Mouse (Mus musculus) G1E (cell line): ENCODE results near the gene Rapgef5. TPM values are rescaled to one million over a fixed set of nuclear protein-coding genes. Genes with fewer than 3 reads are reported as not detected.

Source experiments
- ATAC-seq: 2 replicates; pipeline ENCODE4 v1.8.0; 2016; ENCODE audit warnings: mild to moderate bottlenecking; ENCODE audit not compliant: insufficient number of reproducible peaks, poor library complexity, low FRiP score, severe bottlenecking; ENCODE audit errors: extremely low read depth
- DNase-seq: peaks from one replicate; pipeline ENCODE4 v3.0.0; 2012; ENCODE audit warnings: low spot score
- H3K27me3 ChIP-seq: 2 replicates; pipeline ENCODE4 v1.6.1; 2012; ENCODE audit warnings: mild to moderate bottlenecking, low read length, inconsistent platforms; ENCODE audit not compliant: insufficient read depth
- H3K36me3 ChIP-seq: replicated peaks from 2 replicates; pipeline ENCODE3; 2012; ENCODE audit warnings: mild to moderate bottlenecking, inconsistent platforms
- H3K4me1 ChIP-seq: 2 replicates; pipeline ENCODE4 v1.6.1; 2012; ENCODE audit warnings: low read depth, low read length, inconsistent platforms, mixed read lengths; ENCODE audit not compliant: insufficient read depth
- H3K4me3 ChIP-seq: 2 replicates; pipeline ENCODE4 v1.5.1; 2012; ENCODE audit warnings: low read depth, mild to moderate bottlenecking, inconsistent platforms, low read length, moderate library complexity, mixed read lengths
- H3K9me3 ChIP-seq: replicated peaks from 2 replicates; pipeline ENCODE4 v1.6.1; 2012; ENCODE audit warnings: inconsistent platforms
- CTCF ChIP-seq: IDR thresholded peaks from 2 replicates; pipeline ENCODE4 v1.5.1; 2012; ENCODE audit warnings: low read depth, low read length, inconsistent platforms, mixed read lengths
- GATA1 ChIP-seq: IDR thresholded peaks from 2 replicates; pipeline ENCODE4 v1.6.1; 2012; ENCODE audit warnings: borderline replicate concordance, low read length, inconsistent platforms, mixed read lengths
- GATA2 ChIP-seq: IDR thresholded peaks from 2 replicates; pipeline ENCODE4 v1.6.1; 2012; ENCODE audit warnings: low read depth, low read length, inconsistent platforms, borderline replicate concordance
- POLR2AphosphoS5 ChIP-seq: IDR thresholded peaks from 2 replicates; pipeline ENCODE4 v1.6.1; 2012; ENCODE audit warnings: low read depth, low read length, inconsistent platforms; ENCODE audit not compliant: insufficient replicate concordance
- TAL1 ChIP-seq: conservative IDR thresholded peaks from 2 replicates; pipeline ENCODE4 v1.6.1; 2012; ENCODE audit warnings: low read depth, low read length, inconsistent platforms, mixed read lengths
- polyA plus RNA-seq: library from polyadenylated mRNA; stranded (reverse); fragments of >175 nt; gene quantifications from 2 replicates; pipeline ENCODE4 v1.2.3, GENCODE M21; 2012
- total RNA-seq, 2 experiments: library from RNA; stranded (forward) in 1 of 2; stranded (reverse) in 1 of 2; fragments of 200-1000 nt in 1 of 2; fragments of >200 nt in 1 of 2; fragmentation: Nextera tagmentation in 1 of 2; gene quantifications; 2 replicates each; pipeline ENCODE4 v1.2.3; 2014 to 2017

The Rapgef5 gene
- total and polyA plus RNA-seq, 3 experiments: 0.66 TPM; not detected in 2

GRCm38 (mm10) chr12:117674511-117674910 is 158.2 kb downstream of the Rapgef5 start:
- Histone ChIP-seq H3K4me3 (no peak overlapping the region), H3K9me3 (peaks cover 19% of the 10 kb centered on the region), H3K27me3 (no peaks in the 10 kb centered on the region), H3K36me3 (no peaks in the 10 kb centered on the region), H3K4me1 (no peaks in the 10 kb centered on the region)
- ATAC-seq (no peak), DNase-seq (no peak)
- TF ChIP-seq POLR2AphosphoS5 (no peak), CTCF (no peak), GATA1 (no peak), TAL1 (no peak), GATA2 (no peak)

DNA sequence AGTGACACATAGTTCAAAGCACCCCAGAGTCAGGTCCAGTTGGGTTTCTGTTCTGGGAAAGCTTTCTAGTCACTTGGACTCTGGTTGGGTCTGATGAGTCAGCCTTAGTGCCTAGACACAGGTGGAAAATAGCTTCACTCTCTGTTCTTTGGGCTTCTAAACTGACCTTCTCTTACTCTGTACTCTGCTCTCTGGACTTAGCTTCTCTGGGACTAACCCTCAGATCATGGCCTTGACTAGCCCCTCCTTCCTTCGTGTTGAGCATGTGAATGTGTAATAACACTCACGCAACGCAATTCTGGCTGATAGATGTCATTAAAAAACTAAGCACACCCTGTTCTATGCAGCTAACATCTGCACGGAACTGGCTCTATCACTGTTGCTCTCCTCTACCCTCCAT is 160.0 kb downstream of the Rapgef5 start:
- no peaks in the 10 kb centered on the region for H3K27me3 ChIP-seq
- H3K36me3 ChIP-seq: no peaks in the 10 kb centered on the region
- H3K4me1 ChIP-seq: no peaks in the 10 kb centered on the region
- no peak for DNase-seq
- no peak for TF ChIP-seq CTCF
- TF ChIP-seq TAL1: no peak
- no peak for TF ChIP-seq GATA2
- no peak overlapping the region for H3K4me3 ChIP-seq
- peaks cover 36% of the 10 kb centered on the region for H3K9me3 ChIP-seq
- ATAC-seq: no peak

DNA sequence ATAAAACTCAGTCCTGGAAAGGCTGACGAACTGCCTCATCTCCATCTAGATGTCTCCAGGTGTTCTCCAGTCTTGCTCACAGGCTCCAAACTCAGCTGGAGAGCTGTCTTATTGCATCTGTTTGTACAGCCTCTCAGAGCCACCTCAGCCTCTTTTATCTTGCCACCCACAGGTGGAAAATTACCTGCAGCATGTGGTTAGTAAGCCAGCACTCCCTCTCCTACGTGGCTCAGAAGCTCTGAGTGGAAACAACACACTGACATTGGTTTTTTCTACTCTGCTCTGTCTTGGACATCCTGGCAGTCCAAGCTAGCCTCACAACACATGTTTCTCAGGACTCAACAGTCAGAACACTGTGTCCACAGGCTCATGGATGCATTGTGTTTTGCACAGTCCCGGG is 162.6 kb downstream of the Rapgef5 start:
- Histone ChIP-seq H3K4me3 (no peak overlapping the region), H3K9me3 (peaks cover 52% of the 10 kb centered on the region), H3K36me3 (no peaks in the 10 kb centered on the region), H3K27me3 (no peaks in the 10 kb centered on the region), H3K4me1 (no peaks in the 10 kb centered on the region)
- no peak for ATAC-seq
- TF ChIP-seq CTCF (no peak), TAL1 (no peak), POLR2AphosphoS5 (no peak), GATA1 (no peak), GATA2 (no peak)
- DNase-seq: no peak

GRCm38 (mm10) chr12:117679795-117680194 is 163.5 kb downstream of the Rapgef5 start:
- TF ChIP-seq CTCF: no peak
- no peak for TF ChIP-seq GATA1
- TF ChIP-seq POLR2AphosphoS5: no peak
- no peak for TF ChIP-seq TAL1
- no peak for TF ChIP-seq GATA2
- no peak for ATAC-seq

DNA sequence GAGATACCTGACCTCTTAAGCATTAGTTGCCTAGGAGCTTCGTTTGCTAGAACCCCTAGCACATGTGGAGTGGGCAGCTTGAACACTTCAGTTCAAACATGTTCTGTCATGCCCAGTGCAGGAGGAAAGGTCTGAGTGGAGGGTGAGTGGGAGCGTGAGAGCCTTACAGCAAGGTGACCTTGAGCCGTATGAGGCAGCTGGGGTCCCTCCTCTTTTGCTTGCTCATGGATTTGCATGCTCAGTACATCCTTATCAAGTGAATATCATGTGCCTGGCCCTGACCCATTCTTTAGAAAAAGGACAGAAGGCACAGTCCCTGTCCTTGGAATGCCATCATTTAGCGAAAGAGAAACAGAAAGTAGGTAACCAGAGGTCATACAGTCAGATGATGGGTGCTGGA is 165.0 kb downstream of the Rapgef5 start:
- no peaks in the 10 kb centered on the region for H3K36me3 ChIP-seq
- ATAC-seq: no peak
- H3K9me3 ChIP-seq: peaks cover 56% of the 10 kb centered on the region
- H3K27me3 ChIP-seq: no peaks in the 10 kb centered on the region
- no peak for DNase-seq
- H3K4me1 ChIP-seq: no peaks in the 10 kb centered on the region
- TF ChIP-seq CTCF (no peak), TAL1 (no peak)
- no peak overlapping the region for H3K4me3 ChIP-seq

More at GRCm38 (mm10) chr12:117679795-117680194, 163.5 kb downstream of the Rapgef5 start:
- Histone ChIP-seq H3K27me3 (no peaks in the 10 kb centered on the region), H3K4me1 (no peaks in the 10 kb centered on the region), H3K9me3 (peaks cover 52% of the 10 kb centered on the region), H3K36me3 (no peaks in the 10 kb centered on the region), H3K4me3 (no peak overlapping the region)
- DNase-seq: no peak

- ATAC-seq (no peak), DNase-seq (no peak)
- TF ChIP-seq CTCF (no peak), GATA1 (no peak), GATA2 (no peak), POLR2AphosphoS5 (no peak), TAL1 (no peak)
- Histone ChIP-seq H3K4me3 (no peak overlapping the region), H3K4me1 (no peaks in the 10 kb centered on the region), H3K27me3 (no peaks in the 10 kb centered on the region), H3K9me3 (peaks cover 51% of the 10 kb centered on the region), H3K36me3 (no peaks in the 10 kb centered on the region)
These were observed 167.1 kb downstream of the Rapgef5 start for GRCm38 (mm10) chr12:117683377-117683776.

- DNase-seq (no peak), ATAC-seq (no peak)
- Histone ChIP-seq H3K36me3 (no peaks in the 10 kb centered on the region), H3K27me3 (no peaks in the 10 kb centered on the region; the same call in 1 of the 2 replicates), H3K4me3 (no peak overlapping the region), H3K9me3 (peaks cover 55% of the 10 kb centered on the region), H3K4me1 (no peaks in the 10 kb centered on the region)
- TF ChIP-seq CTCF (no peak), TAL1 (no peak), GATA2 (no peak), GATA1 (no peak), POLR2AphosphoS5 (no peak)
These were observed 167.7 kb downstream of the Rapgef5 start for GRCm38 (mm10) chr12:117683984-117684383.
